8 mouse cellular contexts compared by ENCODE assay signal in the genomic region with DNA sequence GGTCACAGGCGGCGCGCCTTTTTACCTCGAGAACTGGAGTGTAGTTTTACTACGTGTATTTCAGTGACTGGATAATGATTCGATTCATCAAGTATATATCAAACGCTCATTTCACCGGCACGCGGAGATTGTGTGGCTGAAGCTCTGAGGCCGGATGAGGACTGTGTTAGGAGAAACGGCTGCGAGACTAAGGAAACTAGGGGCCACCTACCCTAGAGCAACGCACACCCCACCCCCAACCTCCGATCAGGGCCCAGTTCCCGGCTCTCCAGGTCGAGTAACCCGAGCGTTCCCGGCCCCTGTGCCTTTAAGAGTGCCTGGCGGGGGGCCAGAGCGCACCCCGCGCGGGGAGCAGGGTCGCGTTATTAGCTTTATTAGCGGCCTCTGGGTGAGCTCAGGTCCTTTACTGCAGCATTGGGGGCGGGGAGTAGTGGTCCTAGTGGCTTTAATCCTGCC. TPM values are rescaled to one million over a fixed set of nuclear protein-coding genes. Genes with fewer than 3 reads are reported as not detected.
A peak's percentile ranks its signal among the peaks of the same experiment; 100 is the strongest.
DNase-seq lines count a peak whose midpoint lies in the region; ATAC-seq and TF ChIP-seq lines count a peak whose summit lies in the region.

No protein-coding gene starts in this region.

- no peak for ATAC-seq in frontal cortex, adult (ENCODE audit: low TSS enrichment)
- ATAC-seq in intestine, embryonic 16.5 days = 0 out of 2 replicates have a peak, but pooled peaks have one; percentile 13
- ATAC-seq in liver, postnatal 0 days = no peak

- peak; percentile 11 to 17 for DNase-seq in frontal cortex, postnatal 36 days (ENCODE audit: low spot score in 2 of 2)
- peak; percentile 32 to 64 for DNase-seq in gastrocnemius, postnatal 4 days (ENCODE audit: low spot score in 2 of 2)
- peak; percentile 22 for DNase-seq in liver, postnatal 0 days
- DNase-seq in right cerebral cortex, postnatal 4 days = peak; percentile 47
- DNase-seq in thymus, postnatal 10 days (ENCODE audit: low spot score in 2 of 2) = no peak

- H3K27ac ChIP-seq in brown adipose tissue, adult 24 weeks (replicated peaks; ENCODE audit: low read depth, low read length) = peak overlapping the region; percentile 46
- H3K27ac ChIP-seq in intestine, embryonic 16.5 days (ENCODE audit: low read length) = peak overlapping the region; percentile 91
- no peak overlapping the region for H3K27ac ChIP-seq in liver, postnatal 0 days (ENCODE audit: low read depth)

- H3K9me3 ChIP-seq in intestine, embryonic 16.5 days (ENCODE audit: control insufficient read depth, low read length) = no peaks in the 10 kb centered on the region
- H3K9me3 ChIP-seq in liver, postnatal 0 days (ENCODE audit: low read length) = no peaks in the 10 kb centered on the region

- H3K4me2 ChIP-seq in intestine, embryonic 16.5 days (ENCODE audit: low read depth, low read length) = peak overlapping the region; percentile 75
- H3K4me2 ChIP-seq in liver, postnatal 0 days (ENCODE audit: low read depth, low read length) = peak overlapping the region; percentile 82

- no peak for TF ChIP-seq CTCF in liver, postnatal 0 days (IDR thresholded peaks at IDR 0.05; ENCODE audit: low read depth)

- H3K36me3 ChIP-seq in intestine, embryonic 16.5 days (ENCODE audit: control insufficient read depth, insufficient read depth, low read length) = no peaks in the 10 kb centered on the region
- no peaks in the 10 kb centered on the region for H3K36me3 ChIP-seq in liver, postnatal 0 days (replicated peaks; ENCODE audit: insufficient read depth, low read length)

- WGBS in intestine, embryonic 16.5 days = under 1% methylated on average over 29 of the region's 29 CpGs
- WGBS in liver, postnatal 0 days (ENCODE audit: insufficient replicate concordance) = 3% methylated on average over 29 of the region's 29 CpGs

- H3K9ac ChIP-seq in intestine, embryonic 16.5 days (ENCODE audit: low read depth, low read length) = peak overlapping the region; percentile 81
- no peak overlapping the region for H3K9ac ChIP-seq in liver, postnatal 0 days (replicated peaks)

- no peak for TF ChIP-seq EP300 in liver, postnatal 0 days (IDR thresholded peaks at IDR 0.05; ENCODE audit: low read depth)

- H3K4me3 ChIP-seq in brown adipose tissue, adult 24 weeks (ENCODE audit: insufficient read depth, low read depth, low read length) = peak overlapping the region; percentile 80
- H3K4me3 ChIP-seq in intestine, embryonic 16.5 days (ENCODE audit: low read length) = peak overlapping the region; percentile 69
- peak overlapping the region; percentile 54 for H3K4me3 ChIP-seq in liver, postnatal 0 days (ENCODE audit: low read depth, low read length)

- no peaks in the 10 kb centered on the region for H3K4me1 ChIP-seq in brown adipose tissue, adult 24 weeks (ENCODE audit: control insufficient read depth, insufficient read depth, insufficient read length, low read length)
- H3K4me1 ChIP-seq in intestine, embryonic 16.5 days (ENCODE audit: control insufficient read depth, insufficient read depth, low read length) = peaks cover 27% of the 10 kb centered on the region
- H3K4me1 ChIP-seq in liver, postnatal 0 days (ENCODE audit: insufficient read depth) = peaks cover 3% of the 10 kb centered on the region; the same call in 1 of the 2 replicates

- H3K27me3 ChIP-seq in intestine, embryonic 16.5 days (replicated peaks; ENCODE audit: control insufficient read depth, insufficient read depth, low read length) = peaks cover 39% of the 10 kb centered on the region
- peaks cover 92% of the 10 kb centered on the region for H3K27me3 ChIP-seq in liver, postnatal 0 days (ENCODE audit: insufficient read depth, low read length)

RNA-seq across cellular contexts. Expression of a gene that starts 1.9 kb away (rescaled TPM):
- 6.4 and 10.7 TPM in 2 replicates for polyA plus RNA-seq in brown adipose tissue, adult 24 weeks (2012; ENCODE audit: insufficient read depth, insufficient read length, missing spikeins)
- total RNA-seq in gastrocnemius, postnatal 4 days (2021) = 10 to 100 TPM; 20.4 to 22.3 TPM
- polyA plus RNA-seq in intestine, embryonic 16.5 days (2015; fragmentation: Nextera tagmentation; extraction: Ambion mirVana) = 15.9 and 17.6 TPM in 2 replicates
- polyA plus RNA-seq in liver, postnatal 0 days (2015; fragmentation: Nextera tagmentation; extraction: Ambion mirVana) = 0.14 and 0.37 TPM in 2 replicates

Comparison
In these comparisons a context has a peak if more than half of its experiments do, and no peak if none do; other contexts are left out.
1. DNase-seq: peak in frontal cortex, postnatal 36 days (2 of 2), gastrocnemius, postnatal 4 days (2 of 2), liver, postnatal 0 days (single experiment) and right cerebral cortex, postnatal 4 days (single experiment); none in thymus, postnatal 10 days (0 of 2).
2. Peak in every context shown above with its lines, with median percentiles within 50 percentile points of each other: H3K4me3 ChIP-seq.